14 mouse cellular contexts compared by ENCODE assay signal in the genomic region with DNA sequence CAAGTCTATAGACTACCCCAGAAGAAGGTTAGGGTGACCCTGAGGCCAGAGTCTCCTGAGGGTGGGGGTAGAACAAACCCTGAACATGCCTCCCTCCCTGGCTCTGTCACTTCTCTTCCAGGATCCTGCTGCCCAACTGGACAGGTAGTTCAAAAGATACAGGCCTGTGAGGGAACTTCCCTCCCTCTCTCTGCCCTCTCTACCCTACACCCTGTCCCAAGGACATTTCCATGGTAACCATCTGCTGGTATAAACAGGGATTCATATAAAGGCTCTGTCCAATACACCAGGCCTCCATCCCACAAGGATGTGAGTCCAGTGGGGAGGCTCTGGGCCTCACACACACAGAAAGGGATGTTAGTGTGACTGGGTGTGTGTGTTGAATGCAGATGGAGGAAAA. TPM values are rescaled to one million over a fixed set of nuclear protein-coding genes. Genes with fewer than 3 reads are reported as not detected.
DNase-seq lines count a peak whose midpoint lies in the region; ATAC-seq lines count a peak whose summit lies in the region.
"Had no signal": no experiment of that assay in that cellular context is flagged by ENCODE, and none has a peak within 500 bp of the region (broad histone marks: within the 10 kb centered on the region; RNA-seq: fewer than 3 reads in every experiment).

No protein-coding gene starts in this region.

- no peak overlapping the region for H3K4me2 ChIP-seq in forebrain, embryonic 11.5 days (ENCODE audit: low read depth, low read length, severe bottlenecking)
- no peak overlapping the region for H3K4me2 ChIP-seq in forebrain, embryonic 16.5 days (ENCODE audit: low read length)
- no peak overlapping the region for H3K4me2 ChIP-seq in forebrain, embryonic 13.5 days
- no peak overlapping the region for H3K4me2 ChIP-seq in midbrain, embryonic 11.5 days
- H3K4me2 ChIP-seq: heart, embryonic 13.5 days; liver, embryonic 15.5 days had no signal

- no peaks in the 10 kb centered on the region for H3K36me3 ChIP-seq in forebrain, embryonic 11.5 days (ENCODE audit: control insufficient read depth, insufficient read depth, low read length)
- H3K36me3 ChIP-seq in forebrain, embryonic 16.5 days (ENCODE audit: control insufficient read depth, insufficient read depth) = no peaks in the 10 kb centered on the region
- no peaks in the 10 kb centered on the region for H3K36me3 ChIP-seq in forebrain, embryonic 13.5 days (ENCODE audit: poor library complexity, severe bottlenecking)
- no peaks in the 10 kb centered on the region for H3K36me3 ChIP-seq in midbrain, embryonic 11.5 days (ENCODE audit: control insufficient read depth, insufficient read depth, low read length)
- H3K36me3 ChIP-seq: heart, embryonic 13.5 days; liver, embryonic 15.5 days had no signal

- no peaks in the 10 kb centered on the region for H3K9me3 ChIP-seq in forebrain, embryonic 11.5 days (ENCODE audit: control insufficient read depth, low read length)
- H3K9me3 ChIP-seq in forebrain, embryonic 16.5 days (ENCODE audit: control insufficient read depth, low read length) = no peaks in the 10 kb centered on the region
- H3K9me3 ChIP-seq in forebrain, embryonic 13.5 days (replicated peaks) = no peaks in the 10 kb centered on the region
- no peaks in the 10 kb centered on the region for H3K9me3 ChIP-seq in midbrain, embryonic 11.5 days (ENCODE audit: control insufficient read depth, low read length)
- H3K9me3 ChIP-seq: heart, embryonic 13.5 days; liver, embryonic 15.5 days had no signal

- peak; percentile 28; the same call in 1 of the 2 replicates for ATAC-seq in forebrain, embryonic 11.5 days (replicated peaks; ENCODE audit: low FRiP score)
- no peak for ATAC-seq in forebrain, embryonic 16.5 days
- ATAC-seq in forebrain, embryonic 13.5 days = no peak
- ATAC-seq in midbrain, embryonic 11.5 days (ENCODE audit: low FRiP score) = peak; percentile 36; the same call in 1 of the 2 replicates
- ATAC-seq: inflammation-experienced regulatory T-cells, adult 6 months had no signal

- no peak overlapping the region for H3K4me3 ChIP-seq in forebrain, embryonic 11.5 days (ENCODE audit: low read depth, low read length)
- H3K4me3 ChIP-seq in forebrain, embryonic 16.5 days (replicated peaks; ENCODE audit: low read length) = no peak overlapping the region
- no peak overlapping the region for H3K4me3 ChIP-seq in forebrain, embryonic 13.5 days
- no peak overlapping the region for H3K4me3 ChIP-seq in midbrain, embryonic 11.5 days (ENCODE audit: low read depth, low read length)
- H3K4me3 ChIP-seq: heart, embryonic 13.5 days; liver, embryonic 15.5 days had no signal

- peaks cover 15% of the 10 kb centered on the region for H3K27me3 ChIP-seq in forebrain, embryonic 11.5 days (ENCODE audit: control insufficient read depth, insufficient read depth, low read length)
- peaks cover 13% of the 10 kb centered on the region for H3K27me3 ChIP-seq in forebrain, embryonic 16.5 days (replicated peaks; ENCODE audit: control insufficient read depth, insufficient read depth, low read length)
- H3K27me3 ChIP-seq in forebrain, embryonic 13.5 days = peaks cover 37% of the 10 kb centered on the region
- H3K27me3 ChIP-seq in midbrain, embryonic 11.5 days (ENCODE audit: control insufficient read depth, insufficient read depth, low read length) = peaks cover 19% of the 10 kb centered on the region

- H3K4me1 ChIP-seq in forebrain, embryonic 11.5 days (replicated peaks; ENCODE audit: control insufficient read depth, insufficient read depth, low read length) = peaks cover 35% of the 10 kb centered on the region
- H3K4me1 ChIP-seq in forebrain, embryonic 16.5 days (replicated peaks; ENCODE audit: control insufficient read depth, insufficient read depth, low read length) = peaks cover 33% of the 10 kb centered on the region
- H3K4me1 ChIP-seq in forebrain, embryonic 13.5 days = peaks cover 49% of the 10 kb centered on the region
- H3K4me1 ChIP-seq in midbrain, embryonic 11.5 days (ENCODE audit: control insufficient read depth, insufficient read depth, low read length) = peaks cover 33% of the 10 kb centered on the region

- DNase-seq in forebrain, embryonic 11.5 days (ENCODE audit: low spot score) = no peak
- DNase-seq in ZHBTc4 (ENCODE audit: low read depth, low spot score) (peak; percentile 20), MN1 (ENCODE audit: low spot score) (no peak)
- no peak for DNase-seq in midbrain, embryonic 11.5 days (ENCODE audit: low spot score, missing footprints)
- DNase-seq in right cerebral cortex, postnatal 4 days = no peak
- no peak for DNase-seq in right cerebral cortex, adult 2 months (ENCODE audit: low spot score in 2 of 2)
- DNase-seq: cerebellum, adult 9-10 months; gastrocnemius, postnatal 25 days; lung, postnatal 4 days had no signal

- H3K27ac ChIP-seq in forebrain, embryonic 11.5 days (ENCODE audit: low read depth, low read length) = 0 out of 2 replicates have a peak overlapping the region, but pooled peaks have one; percentile 12
- no peak overlapping the region for H3K27ac ChIP-seq in forebrain, embryonic 16.5 days (ENCODE audit: low read length)
- H3K27ac ChIP-seq in forebrain, embryonic 13.5 days = peak overlapping the region; percentile 49; the same call in 1 of the 2 replicates
- H3K27ac ChIP-seq in midbrain, embryonic 11.5 days (ENCODE audit: low read depth, low read length) = peak overlapping the region; percentile 58
- H3K27ac ChIP-seq: heart, embryonic 13.5 days; liver, embryonic 15.5 days had no signal

- 0 out of 2 replicates have a peak overlapping the region, but pooled peaks have one; percentile 29 for H3K9ac ChIP-seq in forebrain, embryonic 11.5 days (ENCODE audit: low read length)
- no peak overlapping the region for H3K9ac ChIP-seq in forebrain, embryonic 16.5 days (replicated peaks; ENCODE audit: low read depth, low read length)
- peak overlapping the region; percentile 26; the same call in 1 of the 2 replicates for H3K9ac ChIP-seq in forebrain, embryonic 13.5 days
- H3K9ac ChIP-seq in midbrain, embryonic 11.5 days (ENCODE audit: low read length) = peak overlapping the region; percentile 7; the same call in 1 of the 2 replicates
- H3K9ac ChIP-seq: heart, embryonic 13.5 days; liver, embryonic 15.5 days had no signal

RNA-seq across cellular contexts. Expression of a gene that starts 1.0 kb away (rescaled TPM):
- 18.7 and 19.3 TPM in 2 replicates for polyA plus RNA-seq in forebrain, embryonic 11.5 days (2014; fragmentation: Nextera tagmentation; extraction: Ambion mirVana)
- polyA plus RNA-seq in forebrain, embryonic 16.5 days (2015; fragmentation: Nextera tagmentation; extraction: Ambion mirVana) = 6.9 and 9.9 TPM in 2 replicates
- polyA plus RNA-seq in forebrain, embryonic 13.5 days (2015; fragmentation: Nextera tagmentation; extraction: Ambion mirVana) = 13.0 and 13.4 TPM in 2 replicates
- polyA plus RNA-seq in midbrain, embryonic 11.5 days (2014; fragmentation: Nextera tagmentation; extraction: Ambion mirVana) = 41.2 and 44.2 TPM in 2 replicates
- polyA plus RNA-seq: inflammation-experienced regulatory T-cells, adult 6 months had no signal

RNA-seq across cellular contexts. Expression of a gene that starts 56.0 kb away (rescaled TPM):
- 0.16 and 0.23 TPM in 2 replicates for polyA plus RNA-seq in forebrain, embryonic 11.5 days (2014; fragmentation: Nextera tagmentation; extraction: Ambion mirVana)
- 0.13 and 0.15 TPM in 2 replicates for polyA plus RNA-seq in forebrain, embryonic 16.5 days (2015; fragmentation: Nextera tagmentation; extraction: Ambion mirVana)
- polyA plus RNA-seq in forebrain, embryonic 13.5 days (2015; fragmentation: Nextera tagmentation; extraction: Ambion mirVana) = 0.21 and 0.28 TPM in 2 replicates
- polyA plus RNA-seq in midbrain, embryonic 11.5 days (2014; fragmentation: Nextera tagmentation; extraction: Ambion mirVana) = 0.18 and 0.26 TPM in 2 replicates

Comparison
In these comparisons a context has a peak if more than half of its experiments do, and no peak if none do; other contexts are left out.
1. ATAC-seq: peak in forebrain, embryonic 11.5 days (single experiment) and midbrain, embryonic 11.5 days (single experiment); none in forebrain, embryonic 16.5 days (single experiment) and forebrain, embryonic 13.5 days (single experiment).